Mouse (Mus musculus): ENCODE measurements around the gene Hook2. TPM values are rescaled to one million over a fixed set of nuclear protein-coding genes. Genes with fewer than 3 reads are reported as not detected.

Gene Hook2
- polyA plus RNA-seq, 1 experiment from 2014 or later = 12.2 TPM

DNA sequence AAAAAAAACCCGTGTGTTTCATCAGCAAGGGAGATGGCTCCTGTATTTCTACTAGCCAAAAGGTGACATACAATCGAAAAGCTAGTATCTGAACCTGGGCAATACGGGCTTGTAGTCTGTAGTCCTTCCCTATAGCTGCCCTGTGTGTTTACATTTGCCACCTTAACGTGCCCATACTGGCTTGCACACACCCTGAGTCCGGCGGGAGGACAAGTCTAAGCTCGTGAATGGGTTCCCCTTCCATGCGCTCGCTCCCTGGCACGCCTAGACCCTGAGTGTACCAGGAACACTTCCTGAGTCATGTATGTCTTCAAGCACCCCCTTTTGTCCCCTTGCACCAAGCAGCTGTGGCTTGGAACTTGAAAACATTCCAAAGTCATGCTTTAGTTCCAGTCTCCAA is 26.3 kb downstream of the Hook2 start:
- H3K4me1 ChIP-seq (ENCODE audit: insufficient read depth) = peaks cover 4% of the 10 kb centered on the region; the same call in 1 of the 2 replicates
- peaks cover 21% of the 10 kb centered on the region; the same call in 1 of the 2 replicates for H3K36me3 ChIP-seq (replicated peaks; ENCODE audit: insufficient read depth, low read length)
- 70% methylated on average over 10 of the region's 10 CpGs for WGBS (ENCODE audit: insufficient replicate concordance)
- H3K27ac ChIP-seq (ENCODE audit: low read depth) = no peak overlapping the region
- H3K9ac ChIP-seq (replicated peaks) = no peak overlapping the region
- ATAC-seq (no peak), DNase-seq (no peak)
- no peak overlapping the region for H3K4me3 ChIP-seq (ENCODE audit: low read depth, low read length)
- H3K4me2 ChIP-seq (ENCODE audit: low read depth, low read length) = no peak overlapping the region
- no peak for TF ChIP-seq EP300 (IDR thresholded peaks at IDR 0.05; ENCODE audit: low read depth)
- TF ChIP-seq CTCF (IDR thresholded peaks at IDR 0.05; ENCODE audit: low read depth) = no peak
- peaks cover 22% of the 10 kb centered on the region for H3K27me3 ChIP-seq (ENCODE audit: insufficient read depth, low read length)
- no peaks in the 10 kb centered on the region for H3K9me3 ChIP-seq (ENCODE audit: low read length)

DNA sequence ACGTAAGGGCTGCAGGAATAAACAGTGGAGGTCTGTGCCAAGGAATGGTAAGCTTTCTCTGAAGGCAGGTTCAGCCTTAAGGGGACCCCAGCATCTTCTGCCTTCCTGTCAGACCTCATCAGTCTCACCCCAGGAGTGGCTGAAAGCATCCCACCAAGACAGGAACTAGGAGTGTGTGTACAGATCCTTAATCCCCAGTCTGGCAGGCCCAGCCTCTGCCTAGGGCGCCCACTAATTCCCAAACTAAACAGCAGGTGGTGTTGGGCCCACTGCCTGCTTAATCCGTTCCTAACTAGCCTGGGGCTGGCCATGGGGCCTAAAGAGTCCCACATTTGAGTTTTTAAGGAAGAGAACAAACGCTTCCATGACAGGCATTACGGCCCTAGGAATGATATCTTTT is 26.8 kb downstream of the Hook2 start:
- Histone ChIP-seq H3K36me3 (replicated peaks; ENCODE audit: insufficient read depth, low read length) (peaks cover 24% of the 10 kb centered on the region; the same call in 1 of the 2 replicates), H3K9ac (replicated peaks) (no peak overlapping the region), H3K27ac (ENCODE audit: low read depth) (no peak overlapping the region), H3K4me2 (ENCODE audit: low read depth, low read length) (no peak overlapping the region), H3K4me1 (ENCODE audit: insufficient read depth) (peaks cover 4% of the 10 kb centered on the region; the same call in 1 of the 2 replicates), H3K27me3 (ENCODE audit: insufficient read depth, low read length) (peaks cover 19% of the 10 kb centered on the region), H3K9me3 (ENCODE audit: low read length) (no peaks in the 10 kb centered on the region), H3K4me3 (ENCODE audit: low read depth, low read length) (no peak overlapping the region)
- WGBS (ENCODE audit: insufficient replicate concordance) = 69% methylated on average over 5 of the region's 5 CpGs
- no peak for ATAC-seq
- DNase-seq = no peak
- no peak for TF ChIP-seq EP300 (IDR thresholded peaks at IDR 0.05; ENCODE audit: low read depth)
- no peak for TF ChIP-seq CTCF (IDR thresholded peaks at IDR 0.05; ENCODE audit: low read depth)

DNA sequence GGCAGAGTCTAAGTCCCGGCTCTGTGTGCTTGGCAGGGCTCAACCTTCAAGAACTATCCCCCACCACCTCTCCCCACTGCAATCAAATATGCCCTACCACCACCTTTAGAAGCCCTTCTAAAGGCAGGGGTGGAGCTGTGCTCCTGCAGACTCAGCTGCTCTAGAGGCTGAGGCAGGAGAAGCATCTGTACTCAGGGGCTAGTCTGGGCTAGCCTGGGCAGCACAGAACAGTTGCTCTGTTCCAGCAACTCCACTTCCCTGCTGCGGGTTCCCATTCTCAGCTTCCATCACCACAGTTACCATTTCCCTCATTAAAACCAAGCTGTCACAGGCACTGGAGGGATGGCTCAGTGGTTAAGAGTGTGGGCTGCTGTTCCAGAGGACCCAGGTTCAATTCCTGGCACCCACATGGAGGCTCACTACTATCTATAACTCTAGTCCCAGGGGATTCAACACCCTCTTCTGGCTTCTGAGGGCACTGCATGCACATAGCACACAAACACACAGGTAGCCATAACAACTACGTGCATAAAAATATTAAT is 31.2 kb downstream of the Hook2 start:
- 87% methylated on average over 3 of the region's 3 CpGs for WGBS (ENCODE audit: insufficient replicate concordance)
- peaks cover 33% of the 10 kb centered on the region for H3K36me3 ChIP-seq (replicated peaks; ENCODE audit: insufficient read depth, low read length)
- H3K4me1 ChIP-seq (ENCODE audit: insufficient read depth) = peaks cover 18% of the 10 kb centered on the region
- H3K9me3 ChIP-seq (ENCODE audit: low read length) = no peaks in the 10 kb centered on the region
- H3K4me3 ChIP-seq (ENCODE audit: low read depth, low read length) = no peak overlapping the region
- no peak for DNase-seq
- no peak overlapping the region for H3K4me2 ChIP-seq (ENCODE audit: low read depth, low read length)
- no peak for TF ChIP-seq EP300 (IDR thresholded peaks at IDR 0.05; ENCODE audit: low read depth)
- TF ChIP-seq CTCF (IDR thresholded peaks at IDR 0.05; ENCODE audit: low read depth) = 0 out of 2 replicates have a peak, but pooled peaks have one; percentile 15
- H3K9ac ChIP-seq (replicated peaks) = no peak overlapping the region
- no peaks in the 10 kb centered on the region for H3K27me3 ChIP-seq (ENCODE audit: insufficient read depth, low read length)
- H3K27ac ChIP-seq (ENCODE audit: low read depth) = no peak overlapping the region
- ATAC-seq = no peak

DNA sequence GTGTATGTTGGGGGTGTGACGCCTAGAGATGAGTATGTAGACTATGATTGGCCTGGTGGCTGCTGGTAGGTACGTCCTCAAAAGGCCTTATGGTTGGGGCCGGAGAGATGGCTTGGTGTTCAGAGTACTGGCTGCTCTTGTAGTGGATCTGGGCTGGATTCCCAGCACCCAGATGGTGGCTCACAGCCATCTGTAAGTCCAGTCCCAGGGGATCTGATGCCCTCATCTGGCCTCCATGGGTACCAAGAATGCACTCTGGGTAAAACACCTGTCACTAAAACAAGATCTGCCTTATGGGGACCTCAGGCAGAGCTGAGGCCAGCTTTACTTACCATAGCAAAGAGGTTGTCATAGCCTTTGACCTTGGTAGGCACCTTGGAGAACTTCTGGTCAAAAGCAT is 33.4 kb downstream of the Hook2 start:
- Histone ChIP-seq H3K4me1 (ENCODE audit: insufficient read depth) (peaks cover 28% of the 10 kb centered on the region), H3K4me2 (ENCODE audit: low read depth, low read length) (peak overlapping the region; percentile 91; the same call in 1 of the 2 replicates), H3K36me3 (replicated peaks; ENCODE audit: insufficient read depth, low read length) (peaks cover 23% of the 10 kb centered on the region), H3K9me3 (ENCODE audit: low read length) (no peaks in the 10 kb centered on the region), H3K9ac (replicated peaks) (no peak overlapping the region), H3K27ac (ENCODE audit: low read depth) (no peak overlapping the region), H3K4me3 (ENCODE audit: low read depth, low read length) (no peak overlapping the region), H3K27me3 (ENCODE audit: insufficient read depth, low read length) (no peaks in the 10 kb centered on the region)
- WGBS (ENCODE audit: insufficient replicate concordance) = 96% methylated on average over 3 of the region's 3 CpGs
- DNase-seq (no peak), ATAC-seq (no peak)
- TF ChIP-seq EP300 (IDR thresholded peaks at IDR 0.05; ENCODE audit: low read depth) = no peak
- no peak for TF ChIP-seq CTCF (IDR thresholded peaks at IDR 0.05; ENCODE audit: low read depth)

DNA sequence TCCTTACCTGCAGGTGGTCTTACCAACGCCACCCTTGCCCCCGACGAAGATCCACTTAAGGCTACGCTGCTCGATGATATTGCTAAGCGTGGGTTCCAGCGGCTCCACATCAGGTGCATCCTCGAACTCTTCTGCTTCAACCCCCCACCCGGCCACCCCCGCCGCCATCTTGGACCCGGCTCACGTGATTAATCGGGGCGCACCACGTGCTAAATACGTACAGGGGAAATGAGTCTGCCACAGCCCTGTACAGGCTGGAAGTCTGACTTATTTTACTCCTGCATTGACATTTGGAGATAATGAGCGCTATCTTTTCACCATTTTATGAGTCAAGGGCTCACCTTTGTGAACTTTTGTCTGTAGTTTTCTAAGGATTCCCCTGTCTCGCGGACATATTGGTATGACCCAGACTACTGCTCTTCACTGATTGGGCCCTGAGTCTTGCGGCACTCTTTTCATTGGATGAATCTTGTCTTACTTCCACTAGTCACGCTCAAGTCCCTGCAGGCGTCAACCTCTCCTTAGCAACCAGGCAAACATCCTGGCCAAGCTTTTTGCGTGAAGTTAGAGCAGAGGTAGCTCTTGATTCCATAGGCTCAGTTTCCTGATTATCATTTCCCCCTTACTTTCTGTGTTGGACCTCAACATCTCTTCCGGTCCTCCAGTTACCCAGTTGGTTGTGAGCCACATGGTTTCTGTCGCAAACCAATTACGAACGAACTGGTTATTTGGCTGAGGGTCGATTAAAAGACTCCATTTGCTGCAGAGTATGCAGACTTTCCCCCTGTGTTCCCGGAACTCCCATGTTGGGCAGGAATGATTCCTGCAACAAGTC is 34.9 kb downstream of the Hook2 start, which contains the start of gene Asna1:
Gene Asna1, minus strand, starts transcription at position 184 of the 835 bp plus-strand sequence.
- 2% methylated on average over 30 of the region's 30 CpGs for WGBS (ENCODE audit: insufficient replicate concordance)
- no peaks in the 10 kb centered on the region for H3K9me3 ChIP-seq (ENCODE audit: low read length)
- H3K36me3 ChIP-seq (replicated peaks; ENCODE audit: insufficient read depth, low read length) = peaks cover 31% of the 10 kb centered on the region
- H3K9ac ChIP-seq (replicated peaks) = peak within 1 kb of the TSS; percentile 76
- DNase-seq = peak; percentile 88
- H3K4me2 ChIP-seq (ENCODE audit: low read depth, low read length) = peak within 1 kb of the TSS; percentile 91
- peak within 1 kb of the TSS; percentile 94 for H3K27ac ChIP-seq (ENCODE audit: low read depth)
- no peaks in the 10 kb centered on the region for H3K27me3 ChIP-seq (ENCODE audit: insufficient read depth, low read length)
- ATAC-seq = peak; percentile 87
- peak within 1 kb of the TSS; percentile 95 for H3K4me3 ChIP-seq (ENCODE audit: low read depth, low read length)
- peaks cover 33% of the 10 kb centered on the region for H3K4me1 ChIP-seq (ENCODE audit: insufficient read depth)
- TF ChIP-seq EP300 (IDR thresholded peaks at IDR 0.05; ENCODE audit: low read depth) = peak; percentile 80
- TF ChIP-seq CTCF (IDR thresholded peaks at IDR 0.05; ENCODE audit: low read depth) = no peak

Measured in liver, postnatal 0 days (tissue).